Mouse (Mus musculus): ENCODE measurements around the gene Mcur1. TPM values are rescaled to one million over a fixed set of nuclear protein-coding genes. Genes with fewer than 3 reads are reported as not detected.

Gene Mcur1
- polyA plus RNA-seq (2015; fragmentation: Nextera tagmentation; extraction: Ambion mirVana), result 8.1 and 9.2 TPM in 2 replicates

GRCm38 (mm10) chr13:43559711-43560457 lies at the start of gene Mcur1:
Gene Mcur1, minus strand, starts transcription at chr13:43560191.

Other genes with a start within 250 kb of the Mcur1 start
- gene Sirt5, start 194.7 kb downstream of the Mcur1 start, polyA plus RNA-seq (2015; fragmentation: Nextera tagmentation; extraction: Ambion mirVana), result 21.3 and 25.2 TPM in 2 replicates
- gene Nol7, start 161.8 kb downstream of the Mcur1 start, polyA plus RNA-seq (2015; fragmentation: Nextera tagmentation; extraction: Ambion mirVana), result 185 and 199 TPM in 2 replicates
- gene Ranbp9, start 78.9 kb downstream of the Mcur1 start, polyA plus RNA-seq (2015; fragmentation: Nextera tagmentation; extraction: Ambion mirVana), result 11.9 and 13.7 TPM in 2 replicates
- gene Rnf182, start 55.5 kb upstream of the Mcur1 start, polyA plus RNA-seq (2015; fragmentation: Nextera tagmentation; extraction: Ambion mirVana), result 23.1 and 30.0 TPM in 2 replicates
- gene Cd83, start 224.6 kb upstream of the Mcur1 start, polyA plus RNA-seq (2015; fragmentation: Nextera tagmentation; extraction: Ambion mirVana), result 46.2 TPM in 2 replicates

All from neural tube, postnatal 0 days (tissue).